Mouse (Mus musculus) erythroid progenitor cell, adult 5-6 weeks (primary cell): ENCODE measurements around the gene Ccdc65. TPM values are rescaled to one million over a fixed set of nuclear protein-coding genes. Genes with fewer than 3 reads are reported as not detected.

ENCODE experiments used
- ATAC-seq: replicated peaks from 2 replicates; pipeline ENCODE4 v1.8.0; 2016; ENCODE audit warnings: moderate number of reproducible peaks, mild to moderate bottlenecking, moderate TSS enrichment, inconsistent platforms; ENCODE audit not compliant: poor library complexity, low FRiP score, severe bottlenecking
- total RNA-seq, 2 experiments: library from RNA; stranded (forward) in 1 of 2; stranded (reverse) in 1 of 2; fragments of 150-400 nt in 1 of 2; fragments of 186-747, 209-891 nt in 1 of 2; gene quantifications; 2 replicates each; pipeline versions ENCODE4 v1.2.3 to v1.2.4; 2015 to 2017; ENCODE audit warnings: low replicate concordance in 2 of 2

Gene Ccdc65
- total RNA-seq, 2 experiments from 2014 or later, result not detected

DNA sequence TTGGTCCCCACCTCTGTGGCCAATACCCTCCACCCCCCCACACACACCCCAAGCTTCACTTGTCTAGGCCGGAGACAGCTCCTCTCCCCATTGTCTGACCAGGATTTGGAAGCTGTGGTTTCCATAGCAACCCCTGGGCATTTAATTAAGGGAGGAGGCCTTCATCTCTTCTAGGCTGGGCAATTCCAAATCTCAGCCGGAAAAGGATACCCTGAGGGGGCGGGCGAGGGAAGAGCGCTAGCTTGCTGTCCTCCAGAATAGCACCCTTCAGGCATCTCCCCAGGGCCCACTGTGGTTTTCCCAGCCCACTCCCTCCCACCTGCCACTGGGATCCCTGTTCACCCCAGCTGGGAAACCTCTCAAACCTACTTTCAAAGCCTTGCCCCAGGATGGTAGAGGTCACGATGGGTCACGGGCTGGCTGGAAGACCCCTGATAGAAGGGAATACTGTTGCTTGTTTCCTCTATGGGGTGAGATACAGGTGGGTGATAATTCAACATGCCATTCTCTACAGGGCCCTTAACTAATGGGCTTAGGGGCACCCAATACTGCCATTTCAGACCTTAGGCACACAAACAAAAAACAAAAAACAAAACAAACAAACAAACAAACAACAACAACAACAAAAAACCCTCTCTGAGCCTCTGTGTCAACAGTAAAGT lies 16.4 kb upstream of the Ccdc65 start:
- ATAC-seq, result no peak

DNA sequence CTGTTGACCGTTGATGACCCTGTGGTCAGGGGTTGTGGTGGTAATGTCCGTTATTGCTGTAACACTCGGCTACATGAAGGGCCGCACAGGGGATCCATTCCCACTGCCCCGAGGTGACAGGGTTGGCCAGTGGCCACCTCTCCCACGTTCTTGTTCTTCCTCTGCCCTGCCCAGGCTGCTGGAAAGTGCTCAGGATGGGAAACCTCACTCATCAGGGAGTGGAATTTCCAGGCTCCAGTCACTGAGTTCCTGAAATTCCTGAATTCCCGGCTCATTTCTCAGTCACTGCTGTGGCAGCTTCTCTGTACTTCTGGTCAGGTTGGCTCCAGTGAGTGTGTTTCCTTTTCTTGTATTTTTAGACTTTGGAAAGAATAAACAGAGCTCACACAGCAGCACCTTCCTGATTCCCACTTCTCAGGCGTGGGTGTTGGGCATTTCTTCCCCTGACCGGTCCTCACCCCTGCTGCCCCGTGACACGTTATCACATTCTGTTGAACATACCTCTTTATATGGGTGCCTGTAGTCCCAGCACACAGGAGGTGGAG lies 15.8 kb upstream of the Ccdc65 start:
- ATAC-seq, result no peak

DNA sequence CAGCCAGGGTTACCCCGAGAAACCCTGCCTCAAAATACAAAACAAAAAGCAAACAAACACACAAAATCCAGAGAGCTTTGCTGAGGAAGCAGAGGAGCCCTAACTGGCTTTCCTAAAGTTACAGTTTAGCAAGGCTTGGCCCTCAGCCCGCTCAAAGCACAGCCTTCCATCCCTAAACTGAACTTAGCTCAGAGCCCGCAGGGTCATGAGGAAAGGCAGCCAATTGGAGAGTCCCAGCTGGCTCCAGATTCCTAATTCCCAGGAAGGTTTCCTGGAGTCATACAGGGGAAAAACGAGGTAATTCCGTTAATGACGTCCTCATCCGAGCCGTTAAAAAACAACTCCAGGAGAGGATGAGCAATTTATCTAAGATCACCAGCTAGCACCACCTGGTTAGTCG lies 12.3 kb upstream of the Ccdc65 start:
- ATAC-seq, result no peak

DNA sequence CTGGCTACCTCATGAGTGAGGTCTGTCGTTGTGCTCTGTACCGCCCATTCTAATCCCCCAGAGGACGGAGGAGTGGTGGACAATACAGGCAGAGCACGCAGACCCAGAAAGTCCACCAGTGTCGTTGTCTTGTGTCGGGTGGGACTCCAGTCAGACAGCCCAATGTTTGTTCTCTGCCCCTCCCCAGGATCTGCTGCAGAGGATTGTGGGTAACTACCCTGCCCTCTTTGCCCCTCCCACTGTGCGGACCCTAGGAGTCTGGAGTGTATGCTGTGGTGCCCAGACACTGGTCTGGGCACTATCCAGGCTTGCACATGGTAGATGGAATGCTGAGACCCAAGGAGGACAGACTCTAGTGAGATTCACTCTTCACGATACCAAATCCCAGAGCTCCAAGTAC lies 11.8 kb upstream of the Ccdc65 start:
- no peak for ATAC-seq

DNA sequence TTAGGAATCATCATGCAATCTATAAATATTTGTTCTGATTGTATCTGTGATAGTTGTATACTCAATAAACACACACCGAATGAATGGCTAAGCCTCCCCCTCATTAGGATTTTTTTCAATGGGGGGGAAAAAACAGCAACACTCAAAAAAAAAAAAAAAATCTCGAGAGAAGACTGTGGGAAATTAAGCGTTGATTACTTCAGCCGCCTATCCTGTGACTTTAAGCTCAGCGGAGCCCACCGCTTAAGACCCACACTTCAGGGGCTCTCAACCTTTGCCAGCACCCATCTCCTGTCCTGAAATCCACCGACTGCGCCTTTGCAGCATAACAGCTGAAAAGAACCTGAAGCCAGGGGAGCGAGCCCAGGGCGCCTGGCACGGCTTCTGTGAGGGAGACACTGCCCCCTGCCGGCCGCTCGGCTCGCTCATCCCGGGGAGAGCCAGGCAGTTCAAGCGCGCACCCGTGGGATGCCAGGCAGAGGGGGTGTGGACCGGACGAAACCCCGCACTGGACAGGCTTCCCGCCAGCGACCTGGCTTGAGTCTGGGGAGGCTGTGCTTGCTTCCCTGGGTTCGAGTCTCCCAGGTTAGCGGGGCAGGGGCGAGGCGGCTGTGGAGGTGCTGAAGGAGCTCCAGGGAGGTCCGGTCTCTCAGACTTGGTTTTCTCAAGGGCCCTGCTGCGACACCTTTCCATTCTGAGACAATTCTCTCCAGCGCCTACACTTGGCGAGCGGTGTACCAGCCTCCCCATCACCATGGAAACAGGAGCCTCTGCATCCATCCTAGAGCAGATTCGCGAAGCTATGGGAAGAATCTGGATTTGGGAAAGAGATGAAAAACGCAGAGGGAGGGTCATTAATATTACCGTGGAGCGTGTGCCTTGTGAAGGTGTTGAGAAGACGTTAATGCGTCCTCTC lies 8.6 kb upstream of the Ccdc65 start:
- ATAC-seq, result peak; percentile 88

DNA sequence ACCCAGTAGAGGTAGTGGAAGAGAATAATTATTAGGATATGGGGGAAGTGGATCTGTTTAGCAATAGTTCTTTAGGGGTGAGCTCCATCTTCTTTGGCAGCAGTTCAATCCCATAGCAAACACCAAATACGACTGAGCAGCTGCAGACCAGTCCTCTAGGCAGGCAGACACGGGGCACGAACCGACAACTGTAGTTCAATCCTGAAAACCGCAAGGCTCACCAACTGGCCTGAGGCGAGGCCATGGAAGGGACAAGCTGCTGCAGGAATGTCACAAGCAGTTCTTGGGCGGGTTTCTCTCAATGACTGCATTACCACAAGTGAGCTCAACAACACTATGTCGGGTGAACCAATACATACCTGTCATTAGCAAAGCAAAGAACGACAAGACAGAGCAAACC lies 3.7 kb upstream of the Ccdc65 start:
- no peak for ATAC-seq

DNA sequence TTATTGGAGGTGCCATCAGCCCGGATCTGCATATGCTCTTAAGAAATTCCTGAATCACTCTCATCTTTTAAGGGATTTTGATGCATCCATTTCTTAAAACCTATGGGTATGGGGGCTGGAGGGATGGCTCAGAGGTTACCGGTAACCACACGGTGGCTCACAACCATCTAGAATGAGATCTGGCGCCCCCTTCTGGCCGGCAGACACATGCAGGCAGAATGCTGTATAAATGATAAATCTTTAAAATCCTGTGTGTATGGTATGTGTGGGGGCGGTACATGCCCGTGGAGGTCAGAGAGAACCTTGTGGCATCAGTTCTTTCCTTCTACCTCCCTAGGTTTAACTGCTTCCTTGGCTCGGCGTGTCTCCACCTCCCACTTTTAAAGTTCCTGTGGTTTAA lies 2.4 kb downstream of the Ccdc65 start:
- ATAC-seq, result peak; percentile 59; the same call in 1 of the 2 replicates

DNA sequence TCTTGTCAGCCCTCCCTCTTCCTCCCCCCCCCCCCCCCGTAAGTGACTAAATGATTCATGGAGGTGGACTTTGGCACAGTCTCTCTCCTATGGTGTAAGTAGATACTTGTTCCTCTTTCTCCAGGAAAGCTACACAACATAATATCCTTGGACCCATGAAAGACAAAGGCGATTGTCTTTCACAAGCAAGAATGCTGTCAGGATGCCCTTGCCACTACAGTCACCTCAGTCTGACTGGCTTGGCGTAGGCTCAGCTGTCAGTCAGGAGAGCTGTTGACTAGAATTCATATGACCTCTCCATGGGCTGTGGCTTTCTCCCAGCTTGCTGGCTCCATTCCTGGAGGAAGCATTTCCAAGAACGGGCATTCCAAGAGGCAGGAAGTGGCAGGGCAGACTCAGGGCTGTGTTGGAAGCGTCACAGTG lies 6.2 kb downstream of the Ccdc65 start:
- no peak for ATAC-seq

DNA sequence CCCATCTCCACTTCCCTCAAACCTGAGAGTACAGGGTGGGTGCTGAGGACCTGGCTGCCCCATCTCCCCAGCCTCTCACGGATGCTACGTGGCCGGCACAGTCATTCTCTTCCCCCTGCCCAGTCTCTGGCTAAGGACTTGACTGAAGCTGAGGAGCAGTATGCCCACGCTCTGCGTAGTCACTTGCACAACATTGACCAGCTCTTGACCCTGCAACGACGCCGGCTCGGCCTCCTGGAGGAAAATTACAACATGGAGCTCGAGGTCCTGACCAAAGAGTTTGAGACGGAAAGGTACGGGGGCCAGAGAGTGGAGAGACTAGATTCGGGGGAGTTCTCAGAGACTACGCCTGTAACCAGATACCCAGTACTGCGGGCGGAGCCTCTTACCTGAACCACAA lies 9.3 kb downstream of the Ccdc65 start:
- ATAC-seq, result no peak

DNA sequence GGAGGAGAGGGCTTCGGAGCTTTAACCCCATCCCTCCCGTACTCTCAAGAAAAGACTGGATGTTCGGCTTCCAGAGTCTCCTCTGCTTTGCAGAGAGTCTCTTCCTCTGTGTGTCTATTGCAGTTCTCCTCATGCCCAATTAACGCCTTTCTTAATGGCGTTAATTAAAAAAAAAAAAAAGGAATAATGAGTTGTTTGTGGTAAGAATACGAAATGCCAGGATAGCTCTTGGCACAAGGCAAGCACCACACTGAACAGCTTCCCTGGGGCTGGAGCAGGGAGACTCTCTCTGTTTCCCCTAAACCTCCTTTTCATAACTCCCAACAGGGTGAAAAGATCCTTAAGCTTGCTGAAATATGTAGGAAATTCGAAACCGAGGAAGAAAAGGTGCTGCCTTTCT lies 14.2 kb downstream of the Ccdc65 start:
- ATAC-seq, result no peak

DNA sequence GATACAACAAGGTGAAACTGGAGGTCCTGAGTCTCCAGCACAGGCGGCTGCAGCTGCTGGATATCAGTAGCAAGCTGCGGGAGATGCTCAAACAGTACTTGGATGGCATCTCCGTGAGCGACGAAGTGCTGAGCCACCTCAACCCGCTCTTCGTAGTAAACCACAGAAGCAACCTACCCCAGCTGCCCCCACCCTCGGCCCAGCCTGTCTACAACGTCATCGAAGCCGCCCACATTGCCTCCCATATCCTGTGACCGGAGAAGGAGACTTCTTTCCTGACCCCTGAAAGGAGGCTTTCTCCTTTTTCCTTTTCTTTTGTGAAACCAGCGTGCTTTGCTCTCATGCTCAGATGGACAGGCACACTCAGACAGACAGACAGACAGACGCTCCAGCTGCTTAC lies 14.8 kb downstream of the Ccdc65 start:
- ATAC-seq, result no peak

DNA sequence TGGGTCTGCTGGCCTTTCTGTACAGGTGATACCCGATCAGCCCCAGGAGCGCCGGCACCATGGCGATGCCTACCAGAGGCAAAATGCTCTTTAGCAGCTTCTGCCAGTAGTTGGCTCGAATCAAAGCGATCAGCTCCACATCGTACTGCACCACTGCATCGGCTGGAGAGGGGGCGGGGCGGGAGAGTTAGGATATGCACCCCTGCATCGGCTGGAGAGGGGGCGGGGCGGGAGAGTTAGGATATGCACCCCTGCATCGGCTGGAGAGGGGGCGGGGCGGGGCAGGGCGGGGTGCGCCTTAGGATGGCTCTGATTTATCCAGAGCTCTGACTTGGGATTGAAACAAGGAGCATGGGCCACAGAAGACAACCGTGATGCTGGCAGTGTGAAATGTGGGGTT lies 16.4 kb downstream of the Ccdc65 start:
- ATAC-seq, result no peak

DNA sequence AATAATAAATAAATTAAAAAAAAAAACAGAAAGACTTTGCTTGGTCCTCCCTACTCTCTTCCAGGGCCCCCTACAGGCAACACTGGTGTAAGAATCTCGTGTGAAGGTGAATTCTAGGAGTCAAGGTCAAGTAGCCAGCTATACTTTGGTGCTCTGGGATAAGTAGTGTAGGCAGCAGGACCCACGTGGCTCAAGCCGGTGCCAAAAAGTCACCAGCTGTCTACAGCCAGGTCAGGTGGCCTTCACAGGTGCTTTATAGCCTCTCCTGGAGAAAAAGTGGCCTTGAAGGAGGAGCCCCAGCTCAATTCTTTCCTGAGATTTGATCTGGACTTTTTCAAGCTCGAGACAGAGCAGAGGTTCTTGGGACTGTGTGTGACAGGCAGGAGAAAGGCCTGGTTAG lies 18.1 kb downstream of the Ccdc65 start:
- ATAC-seq, result no peak

DNA sequence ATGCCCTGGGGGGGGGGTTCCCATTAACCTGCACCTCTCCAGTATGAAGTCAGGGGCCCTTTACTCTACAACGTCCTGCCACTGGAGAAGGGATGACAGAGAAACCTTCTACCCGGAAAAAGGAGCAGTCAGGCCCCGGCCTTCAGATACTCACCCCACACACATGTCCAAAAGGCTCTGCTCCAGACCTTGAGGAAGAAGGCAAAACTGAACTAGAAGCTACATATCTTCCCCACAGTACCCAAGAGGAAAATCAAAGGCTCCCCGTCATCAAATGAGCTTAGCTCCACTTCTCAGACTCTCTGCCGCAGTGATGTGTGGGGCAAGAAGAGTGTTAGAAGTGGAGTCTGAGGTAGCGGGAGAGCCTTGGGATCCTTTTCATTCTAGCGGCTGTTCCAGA lies 18.7 kb downstream of the Ccdc65 start:
- no peak for ATAC-seq

DNA sequence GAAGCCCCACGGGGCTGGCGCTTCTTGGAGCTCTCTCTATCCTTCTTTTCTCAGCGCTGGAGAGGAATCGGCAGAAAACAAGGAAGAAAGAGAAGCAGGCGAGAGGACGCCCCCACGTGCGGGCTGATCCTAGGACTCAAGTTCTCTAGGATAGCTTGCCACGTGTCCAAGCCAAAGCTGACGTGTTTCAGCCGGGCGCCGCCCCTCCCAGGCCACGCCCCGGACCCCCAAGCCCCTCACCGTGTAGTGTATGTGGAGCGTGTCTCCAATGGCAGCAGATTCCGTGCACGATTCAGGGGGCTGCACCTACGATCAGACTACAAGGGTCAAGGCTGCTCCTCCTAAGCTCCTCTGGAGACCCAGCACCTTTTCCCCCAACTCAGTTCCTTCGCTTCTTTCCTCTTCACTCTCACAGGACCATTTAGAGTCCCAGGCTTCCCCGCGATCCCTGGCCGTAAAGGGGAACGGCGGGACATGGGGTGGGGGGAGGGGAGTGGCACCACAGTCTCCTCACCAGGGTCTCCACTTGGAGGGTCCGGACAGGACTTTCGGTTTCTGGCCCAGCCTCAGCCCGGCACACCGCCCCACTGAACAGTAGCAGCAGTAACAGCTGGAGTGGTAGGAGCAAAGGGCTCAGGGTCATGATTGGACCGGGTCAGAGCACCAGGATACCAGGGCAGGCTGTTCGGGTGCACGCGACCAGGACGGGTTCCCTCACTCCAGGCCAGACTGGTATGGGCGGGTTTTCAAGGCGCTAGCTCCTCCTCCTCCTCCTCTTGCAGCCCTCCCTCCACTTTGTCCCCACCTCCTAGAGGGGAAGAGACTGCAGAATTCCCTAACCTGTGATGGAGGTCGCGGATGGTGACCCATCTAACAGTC lies 19.7 kb downstream of the Ccdc65 start, which contains the start of gene Fkbp11:
Gene Fkbp11, minus strand, starts transcription at position 756 of the 879 bp plus-strand sequence.
- no peak; the same call in 1 of the 2 replicates for ATAC-seq

DNA sequence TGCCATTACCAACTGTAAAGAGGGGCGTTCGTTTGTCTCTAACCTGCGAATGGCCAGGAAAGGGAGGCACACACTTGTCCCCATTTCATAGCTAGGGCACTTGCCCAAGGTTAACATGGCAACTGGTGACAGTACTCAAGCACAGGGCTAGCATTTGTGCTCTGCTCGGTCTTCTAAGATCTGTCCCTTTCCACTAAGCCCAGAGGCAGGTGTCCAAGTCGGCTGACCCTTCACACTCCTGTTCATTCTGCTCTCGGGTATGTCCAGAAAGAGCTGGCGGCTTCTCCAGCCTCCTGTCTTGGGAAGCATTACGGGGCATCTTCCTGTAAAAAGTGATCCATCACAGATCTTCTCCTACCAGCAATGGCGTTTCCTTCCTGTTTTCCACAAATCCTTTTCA lies 20.4 kb downstream of the Ccdc65 start:
- ATAC-seq, result no peak

DNA sequence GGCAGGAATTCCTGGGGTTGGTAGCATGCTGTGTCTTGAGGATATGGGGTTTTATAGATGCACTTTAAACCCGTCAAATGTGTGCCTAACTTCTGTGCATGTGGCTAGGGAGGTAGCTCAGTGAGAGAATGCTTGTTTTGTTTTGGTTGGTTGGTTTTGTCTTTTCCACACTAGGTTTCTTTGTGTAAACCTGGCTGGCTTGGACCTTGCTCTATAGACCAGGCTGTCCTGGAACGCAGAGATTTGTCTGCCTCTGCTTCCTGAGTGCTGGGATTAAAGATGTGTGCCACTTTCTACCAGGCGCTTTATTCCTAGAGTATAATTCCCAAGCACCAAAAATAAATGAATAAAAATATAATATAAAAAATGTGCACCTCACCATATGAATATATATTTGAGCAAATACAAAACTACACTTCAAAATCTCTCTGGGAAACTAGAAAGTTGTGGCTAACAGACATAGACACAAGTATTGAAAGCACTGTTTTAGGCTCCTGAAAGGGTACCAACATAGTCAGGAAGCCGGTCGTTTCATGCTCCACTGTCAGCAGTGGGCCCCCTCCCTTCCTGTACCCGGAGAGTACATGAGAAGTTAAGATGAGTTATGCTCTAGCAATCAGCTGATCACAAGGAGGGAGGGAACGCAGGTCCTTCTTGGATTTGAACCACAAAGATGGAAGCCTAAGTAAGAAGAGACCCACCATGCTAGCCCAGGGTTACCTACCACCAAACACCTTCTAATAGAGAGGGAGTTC lies 22.0 kb downstream of the Ccdc65 start:
- no peak for ATAC-seq

DNA sequence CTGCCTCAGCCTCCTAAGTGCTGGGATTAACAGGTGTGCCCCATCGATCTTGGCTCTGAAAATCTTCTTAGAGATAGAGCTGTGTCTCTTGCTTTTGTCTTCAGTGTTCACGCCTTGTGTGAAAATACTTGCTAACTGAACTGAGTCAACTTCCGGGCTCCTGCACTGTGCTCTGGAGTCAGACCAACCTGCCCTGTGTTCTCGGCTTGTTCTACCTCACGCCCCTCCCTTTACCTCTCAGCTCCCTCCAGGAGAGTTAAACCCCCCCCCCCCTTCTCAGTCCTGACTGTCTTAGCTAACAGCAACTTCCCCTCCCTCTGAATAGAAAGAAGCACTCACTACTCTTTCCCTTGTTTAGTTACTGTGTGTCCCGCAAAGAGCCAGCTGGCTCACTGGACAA lies 22.8 kb downstream of the Ccdc65 start:
- ATAC-seq, result no peak

DNA sequence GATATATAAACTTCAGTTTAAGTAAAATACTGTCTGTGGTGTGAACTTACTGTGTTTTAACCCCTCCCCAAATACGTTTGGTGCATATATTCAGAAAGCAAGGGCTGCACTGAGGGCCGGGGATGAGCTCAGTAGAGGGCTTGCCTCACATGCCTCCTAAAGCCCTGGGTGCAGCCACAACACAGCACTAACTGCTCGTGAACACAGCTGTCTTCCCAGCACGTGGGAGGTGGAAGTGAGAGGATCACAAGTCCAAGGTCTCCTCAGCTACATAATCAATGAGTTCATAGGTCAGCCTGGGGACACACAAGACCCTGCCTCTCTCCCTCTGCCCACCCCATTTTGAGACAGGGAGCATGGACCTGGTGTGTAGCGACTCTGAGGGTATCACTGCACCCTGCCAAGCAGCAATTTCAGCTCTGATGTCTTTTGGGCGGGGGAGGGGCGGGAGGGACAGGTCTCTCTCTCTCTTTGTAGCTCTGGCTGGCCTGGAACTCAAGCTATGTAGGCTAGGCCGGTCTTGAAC lies 24.1 kb downstream of the Ccdc65 start:
- ATAC-seq, result no peak
